Mouse (Mus musculus): Measurements from ENCODE around the gene Mcam.

The Mcam gene

DNA sequence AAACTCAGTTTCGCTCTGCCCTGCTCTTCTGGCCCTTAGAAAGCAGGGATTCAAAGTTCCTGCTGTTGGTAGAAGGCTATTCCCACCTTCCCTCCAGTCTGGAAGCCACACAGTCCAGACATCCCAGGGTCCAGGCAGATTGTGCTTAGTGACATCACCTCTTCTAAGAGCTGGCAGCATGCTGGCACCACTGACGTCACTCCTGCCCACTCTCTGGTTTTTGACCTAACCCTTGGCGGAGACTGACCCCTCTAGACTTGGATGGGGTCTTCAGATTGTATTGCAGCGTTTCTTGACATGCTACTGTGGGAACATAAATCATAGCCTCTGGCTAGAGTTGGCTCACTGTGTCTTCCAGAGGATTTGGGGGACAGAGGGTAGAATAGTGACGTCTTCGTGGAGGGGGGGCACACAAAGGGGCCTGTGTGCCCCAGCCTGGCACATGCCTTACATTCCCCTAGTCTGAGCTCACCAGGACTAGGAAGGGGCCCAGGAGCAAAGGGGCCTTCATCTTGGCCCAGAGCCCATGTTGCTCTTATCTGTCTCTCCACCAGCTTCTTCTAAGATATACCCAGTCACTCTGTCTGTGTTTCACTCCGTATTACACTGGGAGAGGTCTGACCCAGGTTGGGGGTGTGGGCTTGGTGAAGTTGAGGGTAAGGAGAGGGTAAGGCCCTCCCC, 1.6 kb downstream of the Mcam start:
- no peak for DNase-seq (ENCODE audit: low read depth)

GRCm38 (mm10) chr9:44137846-44138245, 3.6 kb downstream of the Mcam start:
- peak; percentile 42 for DNase-seq (ENCODE audit: low read depth)

- DNase-seq (ENCODE audit: low read depth), result no peak
Measured at GRCm38 (mm10) chr9:44141951-44142350, 7.7 kb downstream of the Mcam start.

DNA sequence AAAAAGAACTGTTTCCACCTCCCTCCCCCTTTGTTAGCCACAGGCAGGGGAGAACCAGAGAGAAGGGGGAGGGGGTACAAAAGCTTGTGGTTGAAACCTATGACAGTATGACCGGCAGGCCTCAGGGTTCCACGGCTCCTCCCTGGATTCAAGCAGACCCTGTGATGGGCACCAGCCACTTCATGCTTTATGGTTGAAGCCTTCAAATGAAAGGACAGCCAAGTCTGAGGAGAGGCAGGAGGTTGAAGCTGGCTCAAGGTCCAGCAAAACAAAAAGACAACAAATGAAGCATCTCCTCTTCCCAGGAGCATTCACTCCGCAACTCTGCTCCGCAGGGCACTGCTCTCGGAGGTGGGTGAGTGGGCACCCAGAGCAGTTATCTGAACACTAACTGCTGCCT, 9.2 kb downstream of the Mcam start:
- no peak for DNase-seq (ENCODE audit: low read depth)

DNA sequence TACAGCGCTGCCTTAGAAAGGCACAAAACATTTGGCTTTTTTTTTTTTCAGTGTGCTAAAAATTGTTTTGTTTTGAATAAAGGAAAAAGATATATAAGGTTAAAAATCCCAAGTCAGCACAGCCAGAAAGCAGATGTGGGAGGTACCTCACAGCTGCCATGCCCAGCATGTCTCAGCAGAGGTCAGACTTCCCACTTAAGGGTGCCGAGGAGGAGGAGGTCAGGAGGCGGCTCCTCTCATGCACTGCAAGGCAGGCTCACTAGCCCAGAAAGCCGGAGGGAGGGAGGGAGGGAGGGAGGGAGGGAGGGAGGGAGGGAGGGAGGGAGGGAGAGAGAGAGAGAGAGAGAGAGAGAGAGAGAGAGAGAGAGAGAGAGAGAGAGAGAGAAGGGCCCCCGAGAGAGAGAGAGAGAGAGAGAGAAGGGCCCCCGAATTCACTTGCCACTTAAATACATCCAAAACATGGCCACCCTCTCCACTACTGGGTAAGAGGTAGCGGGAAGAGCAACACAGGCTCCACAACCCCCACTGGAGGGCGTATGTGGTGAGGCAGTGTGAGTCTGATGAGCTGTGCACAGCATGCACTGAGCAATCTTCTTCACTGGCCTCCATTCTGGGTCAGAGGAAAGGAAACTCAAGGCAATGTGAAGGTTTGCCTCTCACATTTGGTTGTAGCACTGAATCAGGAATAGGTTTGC, 9.9 kb downstream of the Mcam start:
- peak; percentile 38 for DNase-seq (ENCODE audit: low read depth)

- no peak for DNase-seq (ENCODE audit: low read depth)
Measured at GRCm38 (mm10) chr9:44144718-44145060, 10.4 kb downstream of the Mcam start.

DNA sequence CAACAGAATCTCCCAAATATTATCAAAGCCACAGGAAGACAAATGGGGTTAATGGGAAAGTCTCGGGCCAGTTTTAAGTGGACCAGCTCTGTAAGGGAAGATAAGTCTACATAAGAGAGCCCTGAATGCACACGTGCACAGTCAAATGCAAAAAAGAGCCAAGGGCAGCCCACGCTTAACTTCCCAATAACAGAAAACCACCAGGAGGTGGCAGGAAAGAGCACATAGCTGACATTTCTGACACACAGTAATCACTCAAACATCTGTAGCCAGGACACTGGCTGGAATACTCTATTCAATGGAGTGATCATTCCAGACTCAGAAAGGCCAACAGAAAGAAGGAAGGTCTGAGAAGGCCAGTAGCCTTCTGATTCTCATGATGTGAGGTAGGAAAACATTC, 13.0 kb downstream of the Mcam start:
- no peak for DNase-seq (ENCODE audit: low read depth)

DNA sequence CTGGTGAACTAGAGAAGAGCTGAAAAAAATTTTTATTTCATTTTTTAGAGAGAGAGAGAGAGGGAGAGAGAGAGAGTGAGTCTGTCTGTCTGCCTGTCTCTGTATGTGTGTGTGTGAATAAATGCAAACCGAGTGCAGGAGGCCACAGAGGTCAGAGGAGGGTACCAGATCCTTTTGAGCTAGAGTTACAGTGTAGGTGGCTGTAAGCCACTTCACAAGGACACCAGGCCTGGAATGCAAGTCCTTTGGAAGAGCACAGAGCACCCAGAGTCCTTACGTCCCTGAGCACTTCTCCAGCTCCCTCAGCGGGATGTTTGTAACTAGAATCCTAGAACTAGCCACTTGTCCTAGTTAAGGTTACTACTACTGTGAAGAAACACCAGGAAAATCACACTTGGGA, 25.6 kb downstream of the Mcam start:
- DNase-seq (ENCODE audit: low read depth), result no peak

- no peak for DNase-seq (ENCODE audit: low read depth)
Measured at GRCm38 (mm10) chr9:44168931-44169330, 34.7 kb downstream of the Mcam start.

GRCm38 (mm10) chr9:44170691-44171151, 36.5 kb downstream of the Mcam start:
- DNase-seq (ENCODE audit: low read depth), result no peak

DNA sequence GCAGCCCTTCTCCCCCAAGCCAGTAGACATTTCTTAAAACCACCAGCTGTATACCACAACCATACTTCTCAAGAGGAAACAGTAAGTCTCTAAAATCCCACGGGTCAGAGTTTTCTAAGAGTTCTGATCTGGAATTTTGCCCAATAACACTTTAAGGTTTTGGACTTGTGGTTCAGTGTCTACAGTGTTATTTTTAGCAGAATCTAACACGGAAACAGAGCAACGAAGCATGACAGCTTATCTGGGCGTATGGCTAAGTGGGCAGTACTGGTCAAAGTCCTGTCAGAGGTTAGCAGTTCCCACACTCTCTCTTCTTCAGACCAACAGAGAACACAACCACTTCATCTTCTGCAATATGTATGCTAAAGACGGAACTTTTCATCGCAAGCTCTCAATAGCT, 41.3 kb downstream of the Mcam start:
- peak; percentile 91 for DNase-seq (ENCODE audit: low read depth)

DNA sequence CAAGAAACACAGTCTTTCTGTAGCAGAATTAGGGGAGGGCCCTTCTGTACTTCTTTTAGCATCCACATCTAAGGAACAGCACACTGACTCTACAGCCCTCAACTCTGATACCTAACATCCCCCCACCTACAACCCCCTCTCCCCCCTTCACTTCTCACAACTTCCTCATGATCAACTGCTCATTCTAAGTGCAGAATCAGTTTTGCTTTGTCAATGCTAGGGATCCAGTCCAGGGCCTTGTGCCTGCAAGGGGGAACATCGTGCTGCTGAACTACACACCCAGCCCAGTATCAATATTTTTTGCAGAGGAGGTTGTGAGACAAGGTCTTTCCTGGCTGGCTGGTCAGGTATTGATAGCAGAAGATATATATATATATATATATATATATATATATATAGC, 41.7 kb downstream of the Mcam start:
- no peak for DNase-seq (ENCODE audit: low read depth)

DNA sequence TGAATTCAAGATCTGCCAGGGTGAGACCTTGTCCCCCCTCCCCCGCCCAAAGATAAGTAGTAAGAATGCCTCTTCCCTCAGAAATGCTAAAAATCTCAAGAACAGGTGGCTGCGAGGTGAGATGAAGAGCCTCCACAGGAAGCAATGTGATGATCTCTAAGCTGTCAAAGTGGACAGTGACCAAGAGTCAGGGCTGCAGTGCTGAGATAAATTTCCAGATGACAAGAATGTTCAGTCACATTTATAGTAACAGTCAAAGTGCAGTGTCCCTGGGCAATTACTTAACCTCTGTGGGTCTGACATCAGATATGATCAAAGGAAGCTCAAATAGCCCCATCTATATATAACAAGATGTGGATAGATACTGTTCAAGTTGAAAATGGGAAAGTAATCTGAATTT, 43.1 kb downstream of the Mcam start:
- no peak for DNase-seq (ENCODE audit: low read depth)

DNA sequence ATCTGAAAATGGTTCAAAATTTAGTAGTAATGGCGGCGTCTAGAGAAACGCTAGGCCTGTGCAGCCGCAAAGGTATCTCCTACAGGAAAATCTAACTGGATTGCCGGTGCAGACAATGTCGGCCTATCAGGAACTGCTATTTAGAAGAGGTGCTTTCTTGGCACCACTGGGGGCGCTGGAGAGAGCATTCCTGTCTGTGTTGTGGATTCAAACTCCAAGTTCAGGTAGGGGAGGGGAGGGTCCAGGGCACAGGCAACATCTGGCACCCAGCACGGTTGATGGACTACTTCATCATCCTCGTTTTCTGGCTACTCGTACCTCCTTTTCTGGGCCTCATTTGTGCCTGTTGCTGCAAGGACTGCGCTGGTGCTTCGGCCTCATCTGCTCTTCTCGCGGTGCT, 44.1 kb downstream of the Mcam start:
- DNase-seq (ENCODE audit: low read depth), result peak; percentile 49

- DNase-seq (ENCODE audit: low read depth), result no peak
Measured at GRCm38 (mm10) chr9:44178811-44179210, 44.5 kb downstream of the Mcam start.

GRCm38 (mm10) chr9:44181537-44181936, 47.3 kb downstream of the Mcam start:
- DNase-seq (ENCODE audit: low read depth), result no peak

GRCm38 (mm10) chr9:44182260-44182659, 48.0 kb downstream of the Mcam start:
- DNase-seq (ENCODE audit: low read depth), result peak; percentile 79

DNA sequence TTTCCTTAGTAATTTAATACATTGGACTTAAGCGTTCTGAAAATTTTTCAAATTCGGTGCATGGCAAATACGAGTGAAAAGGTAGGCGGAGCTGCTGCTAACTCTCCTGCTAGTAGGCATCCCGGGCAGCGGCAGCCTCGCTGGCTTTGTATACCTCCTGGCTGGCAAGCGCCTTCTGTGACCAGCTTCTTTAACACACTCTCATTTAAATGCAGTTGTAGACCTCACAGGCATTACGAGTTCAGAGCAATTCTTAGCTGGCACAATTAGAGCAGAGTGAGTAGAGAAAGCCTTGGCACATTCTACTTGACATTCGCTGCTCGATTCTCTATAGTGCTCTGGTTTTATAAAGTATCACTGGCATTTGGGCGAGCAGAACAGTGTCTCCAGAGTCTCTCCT, 54.0 kb downstream of the Mcam start:
- no peak for DNase-seq (ENCODE audit: low read depth)

- DNase-seq (ENCODE audit: low read depth), result peak; percentile 89
Measured at GRCm38 (mm10) chr9:44191166-44191565, 56.9 kb downstream of the Mcam start.

GRCm38 (mm10) chr9:44192312-44192711, 58.0 kb downstream of the Mcam start:
- no peak for DNase-seq (ENCODE audit: low read depth)

Measured in 416B (cell line).